Mouse (Mus musculus): ENCODE results near the gene Zbtb16. TPM values are rescaled to one million over a fixed set of nuclear protein-coding genes. Genes with fewer than 3 reads are reported as not detected.
A peak's percentile ranks its signal among the peaks of the same experiment; 100 is the strongest.

The Zbtb16 gene
- total RNA-seq, 1 experiment from 2014 or later: 7.3 TPM

- ATAC-seq (replicated peaks; ENCODE audit: low read depth, poor library complexity, severe bottlenecking): no peak
Observed at GRCm38 (mm10) chr9:48715042-48715441, 121.0 kb downstream of the Zbtb16 start.

DNA sequence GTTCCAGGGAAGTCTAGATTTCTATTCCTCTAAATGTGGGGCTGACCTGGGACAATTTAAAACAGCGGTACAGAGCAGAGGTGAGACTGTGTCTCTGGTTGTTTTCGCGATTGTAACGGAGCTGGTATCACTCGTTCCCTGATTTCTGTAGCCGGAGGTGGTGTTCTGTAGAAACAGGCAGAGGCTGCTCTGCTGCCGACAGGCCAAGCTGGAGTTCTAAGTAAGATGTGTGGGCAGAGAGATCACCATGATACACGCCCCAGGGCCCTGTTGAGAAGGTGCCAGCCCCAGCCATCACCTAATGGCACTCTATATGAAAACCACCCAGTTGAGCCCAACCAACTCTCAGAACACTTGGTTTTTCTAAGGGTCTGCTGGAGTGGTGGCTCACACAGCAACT, 122.2 kb downstream of the Zbtb16 start:
- ATAC-seq (replicated peaks; ENCODE audit: low read depth, poor library complexity, severe bottlenecking): no peak

GRCm38 (mm10) chr9:48712985-48713765, 122.8 kb downstream of the Zbtb16 start:
- ATAC-seq (replicated peaks; ENCODE audit: low read depth, poor library complexity, severe bottlenecking): peak; percentile 33; the same call in 1 of the 2 replicates

GRCm38 (mm10) chr9:48711826-48712225, 124.2 kb downstream of the Zbtb16 start:
- ATAC-seq (replicated peaks; ENCODE audit: low read depth, poor library complexity, severe bottlenecking): peak; percentile 64

- ATAC-seq (replicated peaks; ENCODE audit: low read depth, poor library complexity, severe bottlenecking): no peak
Observed at GRCm38 (mm10) chr9:48711296-48711781, 124.7 kb downstream of the Zbtb16 start.

- no peak for ATAC-seq (replicated peaks; ENCODE audit: low read depth, poor library complexity, severe bottlenecking)
Observed at GRCm38 (mm10) chr9:48710355-48711295, 125.4 kb downstream of the Zbtb16 start.

DNA sequence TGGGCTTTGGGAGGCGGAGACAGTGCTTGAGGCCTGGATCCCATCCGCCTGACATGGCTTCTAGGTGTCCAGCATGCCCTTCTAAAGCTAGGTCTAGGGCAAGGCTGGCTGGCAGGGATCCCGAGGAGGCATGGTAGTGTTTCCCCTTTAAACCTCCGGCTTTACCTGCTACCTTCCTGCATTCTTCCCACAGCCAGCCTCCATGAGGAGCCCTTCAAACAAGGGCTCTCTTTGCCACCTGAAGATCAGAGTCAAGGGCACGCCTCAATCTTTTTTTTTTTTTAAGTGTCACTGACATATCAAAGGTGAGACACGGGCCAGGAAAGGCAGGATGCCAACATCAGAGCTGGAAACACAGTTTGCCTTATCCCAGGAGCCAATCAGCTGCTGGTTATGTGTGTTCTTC, 128.2 kb downstream of the Zbtb16 start:
- ATAC-seq (replicated peaks; ENCODE audit: low read depth, poor library complexity, severe bottlenecking): no peak

DNA sequence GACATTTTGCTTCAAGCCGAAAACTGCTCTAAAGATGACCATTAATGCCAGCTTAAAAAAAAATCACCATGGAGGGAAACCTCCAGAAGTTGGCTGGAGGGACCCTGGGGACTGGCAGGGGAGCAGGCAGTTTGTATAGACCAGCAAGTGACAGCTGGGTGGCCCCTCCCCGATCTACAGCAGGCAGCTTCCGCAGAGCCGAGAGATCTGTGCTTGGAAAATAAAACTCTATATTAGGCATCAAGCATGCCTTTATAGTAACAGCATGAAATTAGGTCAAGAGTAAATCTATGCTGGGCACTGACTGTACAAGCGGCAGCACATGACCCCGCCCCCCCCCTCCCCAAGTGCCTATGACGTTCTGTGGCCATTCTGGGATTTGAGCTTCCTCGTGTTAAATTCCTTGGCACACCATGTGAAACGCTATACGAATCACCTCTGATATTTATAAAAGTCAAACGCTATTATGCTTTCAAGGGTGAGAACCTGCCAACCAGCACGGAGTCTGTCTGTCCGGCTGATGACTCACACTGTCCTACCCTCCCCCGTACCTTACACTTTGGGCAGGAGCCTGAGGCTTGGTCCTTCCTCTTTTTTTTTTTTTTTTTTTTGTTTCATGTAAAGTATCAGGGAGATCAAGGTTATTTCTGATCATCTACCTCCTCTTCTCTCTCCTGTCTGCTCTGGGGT, 128.7 kb downstream of the Zbtb16 start:
- peak; percentile 63 for ATAC-seq (replicated peaks; ENCODE audit: low read depth, poor library complexity, severe bottlenecking)

GRCm38 (mm10) chr9:48701296-48701695, 134.7 kb downstream of the Zbtb16 start:
- no peak for ATAC-seq (replicated peaks; ENCODE audit: low read depth, poor library complexity, severe bottlenecking)

DNA sequence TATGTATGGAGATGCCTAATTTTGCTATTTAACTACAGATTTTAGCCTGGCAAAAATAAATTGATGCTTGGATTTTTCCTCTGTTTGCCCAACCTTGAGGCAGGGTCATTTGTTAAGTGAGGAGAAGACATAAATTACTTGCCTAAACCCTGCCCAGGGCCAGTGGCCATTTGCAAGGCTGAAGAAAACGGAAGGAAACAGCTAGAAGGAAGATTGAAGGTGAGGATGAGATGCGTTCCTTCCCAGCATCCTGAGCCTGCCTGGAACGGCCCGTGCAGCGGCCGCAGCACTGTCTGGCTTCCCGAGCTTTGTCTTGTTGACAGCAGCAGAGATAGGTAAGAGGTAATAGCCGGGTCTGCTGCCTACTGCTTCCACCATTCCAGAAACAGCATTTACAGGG, 135.2 kb downstream of the Zbtb16 start:
- no peak for ATAC-seq (replicated peaks; ENCODE audit: low read depth, poor library complexity, severe bottlenecking)

GRCm38 (mm10) chr9:48697470-48697815, 138.6 kb downstream of the Zbtb16 start:
- ATAC-seq (replicated peaks; ENCODE audit: low read depth, poor library complexity, severe bottlenecking): no peak

DNA sequence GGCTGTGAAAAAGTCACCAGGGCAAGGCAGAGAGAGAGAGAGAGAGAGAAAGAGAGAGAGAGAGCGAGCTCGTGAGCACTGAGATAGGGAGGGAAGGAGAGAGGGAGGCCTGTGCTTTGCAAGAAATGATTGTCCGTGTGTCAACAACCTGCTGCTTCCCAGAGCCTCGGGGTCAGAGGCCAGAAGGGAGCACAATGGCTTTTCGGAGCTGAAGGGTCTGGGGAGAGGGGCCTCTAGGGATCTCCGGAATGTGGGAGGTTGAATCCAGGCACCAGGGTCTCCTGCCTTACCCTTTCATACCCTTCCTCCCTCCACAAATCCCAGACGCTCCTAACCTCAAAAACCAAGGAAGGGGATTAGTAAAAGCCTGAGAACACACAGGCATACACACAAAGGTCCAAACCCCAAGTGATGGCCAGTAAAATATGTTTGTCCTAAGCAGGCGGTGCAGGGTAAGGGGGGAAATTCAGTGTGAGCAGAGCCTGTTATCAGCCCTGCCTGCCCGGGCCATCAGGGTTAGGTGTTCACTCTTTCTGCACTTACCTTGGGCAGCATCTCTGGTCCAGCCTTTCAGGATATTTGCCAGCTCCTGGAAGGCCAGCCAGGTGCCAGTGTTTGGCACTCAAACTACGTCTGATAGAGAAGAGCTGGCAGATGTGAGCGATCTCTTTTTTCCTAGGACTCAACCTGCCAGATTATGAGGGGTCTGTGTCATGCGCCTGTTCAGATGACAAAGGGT, 139.1 kb downstream of the Zbtb16 start:
- ATAC-seq (replicated peaks; ENCODE audit: low read depth, poor library complexity, severe bottlenecking): no peak

- no peak for ATAC-seq (replicated peaks; ENCODE audit: low read depth, poor library complexity, severe bottlenecking)
Observed at GRCm38 (mm10) chr9:48696330-48696729, 139.7 kb downstream of the Zbtb16 start.

- ATAC-seq (replicated peaks; ENCODE audit: low read depth, poor library complexity, severe bottlenecking): no peak
Observed at GRCm38 (mm10) chr9:48695796-48696195, 140.2 kb downstream of the Zbtb16 start.

- no peak for ATAC-seq (replicated peaks; ENCODE audit: low read depth, poor library complexity, severe bottlenecking)
Observed at GRCm38 (mm10) chr9:48694616-48695061, 141.4 kb downstream of the Zbtb16 start.

GRCm38 (mm10) chr9:48693696-48694095, 142.3 kb downstream of the Zbtb16 start:
- no peak for ATAC-seq (replicated peaks; ENCODE audit: low read depth, poor library complexity, severe bottlenecking)

- no peak for ATAC-seq (replicated peaks; ENCODE audit: low read depth, poor library complexity, severe bottlenecking)
Observed at GRCm38 (mm10) chr9:48689718-48689980, 146.4 kb downstream of the Zbtb16 start.

DNA sequence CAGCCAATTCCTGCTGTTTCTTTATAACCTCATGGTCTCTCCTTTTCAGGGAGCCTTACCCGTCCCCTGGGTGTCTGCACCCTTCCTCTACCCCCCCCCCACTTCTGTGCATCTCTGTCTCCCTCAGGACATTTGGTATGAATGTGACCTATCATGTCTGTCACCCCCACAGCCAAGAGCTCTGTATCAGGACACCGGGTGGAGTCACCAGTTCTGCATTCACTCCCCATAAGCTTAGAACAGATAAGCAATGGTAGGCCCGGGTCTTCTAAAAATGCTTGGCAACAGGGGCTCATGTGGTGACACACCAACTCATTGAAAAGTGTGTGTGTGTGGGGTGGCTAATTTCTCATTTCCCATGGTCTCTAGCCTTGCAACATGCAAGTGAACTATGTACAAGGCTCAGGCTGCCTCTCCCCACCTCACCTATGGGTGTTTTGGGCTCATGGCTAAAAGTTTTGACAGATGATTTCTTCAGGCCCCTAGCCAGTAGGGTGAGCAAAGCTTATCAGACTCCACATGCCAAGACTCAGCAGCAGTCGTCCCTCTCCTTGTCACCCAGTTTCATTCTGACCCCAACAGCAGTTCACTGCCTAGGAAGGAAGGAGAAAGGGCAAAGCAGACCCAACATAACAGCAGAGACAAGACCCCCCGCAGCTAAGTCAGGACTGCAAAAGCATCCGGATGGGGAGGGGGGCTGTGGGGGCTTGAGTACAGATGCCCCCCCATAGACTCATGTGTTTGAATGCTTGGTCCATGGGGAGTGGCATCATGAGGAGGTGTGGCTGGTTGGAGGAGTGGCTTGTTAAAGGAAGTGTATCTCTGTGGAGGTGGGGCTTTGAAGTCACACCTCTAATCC, 146.9 kb downstream of the Zbtb16 start:
- ATAC-seq (replicated peaks; ENCODE audit: low read depth, poor library complexity, severe bottlenecking): peak; percentile 72

DNA sequence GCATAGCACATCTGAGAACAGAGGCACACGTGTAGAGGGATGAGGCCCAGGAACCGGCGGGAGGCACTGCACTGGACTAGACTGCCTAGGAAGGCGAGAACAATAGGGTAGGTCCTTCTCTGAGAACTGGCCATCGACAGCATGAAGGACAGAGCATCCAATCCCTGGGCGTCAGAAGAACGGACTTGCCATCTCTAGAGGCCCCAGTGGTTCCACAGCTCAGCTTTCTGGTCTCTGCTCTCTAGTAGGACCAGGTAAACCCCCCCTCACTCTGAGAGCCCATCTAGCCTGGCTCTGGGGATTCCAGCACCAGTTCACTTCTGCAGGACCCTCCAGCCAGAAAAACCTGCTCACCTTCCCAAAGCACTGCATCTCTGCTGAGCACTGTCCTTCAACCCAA, 148.1 kb downstream of the Zbtb16 start:
- no peak for ATAC-seq (replicated peaks; ENCODE audit: low read depth, poor library complexity, severe bottlenecking)

Data from common myeloid progenitor, adult 5-6 weeks (primary cell).